Mouse (Mus musculus): Measurements from ENCODE around the gene Bmpr1a. TPM values are rescaled to one million over a fixed set of nuclear protein-coding genes. Genes with fewer than 3 reads are reported as not detected.
"Not testable (repeated sequence)": the region's sequence is repeated elsewhere in the genome, so short reads cannot be mapped to it uniquely, and the experiment has no call there.

Bmpr1a gene
- polyA plus RNA-seq, 1 experiment: 3.3 TPM

DNA sequence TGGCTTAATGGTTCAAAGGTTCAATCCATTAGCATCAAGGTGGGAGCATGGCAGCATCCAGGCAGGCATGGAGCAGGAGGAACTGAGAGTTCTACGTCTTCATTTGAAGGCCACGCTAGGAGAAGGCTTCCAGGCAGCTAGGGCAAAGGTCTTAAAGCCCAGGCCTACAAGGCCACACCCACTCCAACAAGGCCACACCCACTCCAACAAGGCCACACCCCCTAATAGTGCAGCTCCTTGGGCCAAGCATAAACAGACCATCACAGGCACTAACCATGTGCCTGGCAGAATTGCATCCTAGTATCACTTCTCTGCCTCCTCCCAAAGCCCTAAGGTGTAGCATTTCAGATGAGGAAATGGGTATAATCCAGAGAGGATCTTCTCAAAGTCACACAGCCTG is 131.4 kb downstream of the Bmpr1a start:
- Histone ChIP-seq H3K27ac (ENCODE audit: insufficient read depth, low read depth, low read length) (no peak overlapping the region), H3K4me1 (ENCODE audit: control insufficient read depth, insufficient read depth, insufficient read length, low read length) (no peaks in the 10 kb centered on the region), H3K36me3 (ENCODE audit: control insufficient read depth, insufficient read depth, low read length) (no peaks in the 10 kb centered on the region), H3K27me3 (ENCODE audit: control insufficient read depth, insufficient read depth, low read length) (no peaks in the 10 kb centered on the region), H3K4me3 (ENCODE audit: low read depth, low read length) (no peak overlapping the region)
- 30% methylated on average over 2 of the region's 2 CpGs for WGBS
- TF ChIP-seq POLR2A (IDR thresholded peaks at IDR 0.05; ENCODE audit: low read depth, low read length) (no peak), CTCF (IDR thresholded peaks at IDR 0.05; ENCODE audit: extremely low read depth, insufficient read length, insufficient replicate concordance, low read depth, low read length) (no peak)

GRCm38 (mm10) chr14:34370921-34371320 is 132.2 kb downstream of the Bmpr1a start:
- no peaks in the 10 kb centered on the region for H3K36me3 ChIP-seq (ENCODE audit: control insufficient read depth, insufficient read depth, low read length)
- H3K27me3 ChIP-seq (ENCODE audit: control insufficient read depth, insufficient read depth, low read length): no peaks in the 10 kb centered on the region
- 96% methylated on average over 3 of the region's 3 CpGs for WGBS
- no peaks in the 10 kb centered on the region for H3K4me1 ChIP-seq (ENCODE audit: control insufficient read depth, insufficient read depth, insufficient read length, low read length)
- H3K4me3 ChIP-seq (ENCODE audit: low read depth, low read length): no peak overlapping the region
- no peak overlapping the region for H3K27ac ChIP-seq (ENCODE audit: insufficient read depth, low read depth, low read length)
- TF ChIP-seq POLR2A (IDR thresholded peaks at IDR 0.05; ENCODE audit: low read depth, low read length) (no peak), CTCF (IDR thresholded peaks at IDR 0.05; ENCODE audit: extremely low read depth, insufficient read length, insufficient replicate concordance, low read depth, low read length) (no peak)

GRCm38 (mm10) chr14:34370203-34370602 is 132.9 kb downstream of the Bmpr1a start:
- Histone ChIP-seq H3K27me3 (ENCODE audit: control insufficient read depth, insufficient read depth, low read length) (no peaks in the 10 kb centered on the region), H3K36me3 (ENCODE audit: control insufficient read depth, insufficient read depth, low read length) (no peaks in the 10 kb centered on the region), H3K4me3 (ENCODE audit: low read depth, low read length) (no peak overlapping the region), H3K4me1 (ENCODE audit: control insufficient read depth, insufficient read depth, insufficient read length, low read length) (no peaks in the 10 kb centered on the region), H3K27ac (ENCODE audit: insufficient read depth, low read depth, low read length) (no peak overlapping the region)
- WGBS: 76% methylated on average over 3 of the region's 3 CpGs
- TF ChIP-seq CTCF (IDR thresholded peaks at IDR 0.05; ENCODE audit: extremely low read depth, insufficient read length, insufficient replicate concordance, low read depth, low read length): peak; percentile 25; the same call in 1 of the 2 replicates
- no peak for TF ChIP-seq POLR2A (IDR thresholded peaks at IDR 0.05; ENCODE audit: low read depth, low read length)

DNA sequence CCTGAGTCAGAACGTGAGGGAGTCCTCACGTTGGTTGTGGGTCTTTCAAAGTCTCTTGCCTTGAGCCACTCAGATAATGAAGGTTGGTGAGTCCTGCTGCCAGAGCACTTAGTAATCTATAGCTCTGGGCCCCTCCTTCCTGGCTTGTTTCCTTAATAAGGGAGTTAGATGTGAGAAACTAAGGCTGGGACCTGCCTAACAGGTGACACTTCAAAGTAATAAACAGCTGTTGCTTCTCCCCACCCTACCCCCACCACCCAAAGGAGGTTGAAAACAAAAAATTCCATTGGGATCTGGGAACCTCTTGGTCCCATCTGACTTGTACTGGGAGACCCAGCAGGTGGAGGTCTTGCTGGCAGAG is 138.0 kb downstream of the Bmpr1a start:
- Histone ChIP-seq H3K27ac (ENCODE audit: insufficient read depth, low read depth, low read length) (no peak overlapping the region), H3K36me3 (ENCODE audit: control insufficient read depth, insufficient read depth, low read length) (no peaks in the 10 kb centered on the region), H3K4me3 (ENCODE audit: low read depth, low read length) (no peak overlapping the region), H3K4me1 (ENCODE audit: control insufficient read depth, insufficient read depth, insufficient read length, low read length) (peaks cover 16% of the 10 kb centered on the region; the same call in 1 of the 2 replicates), H3K27me3 (ENCODE audit: control insufficient read depth, insufficient read depth, low read length) (no peaks in the 10 kb centered on the region)
- WGBS: 95% methylated on average over 2 of the region's 2 CpGs
- no peak for TF ChIP-seq CTCF (IDR thresholded peaks at IDR 0.05; ENCODE audit: extremely low read depth, insufficient read length, insufficient replicate concordance, low read depth, low read length)
- TF ChIP-seq POLR2A (IDR thresholded peaks at IDR 0.05; ENCODE audit: low read depth, low read length): no peak

DNA sequence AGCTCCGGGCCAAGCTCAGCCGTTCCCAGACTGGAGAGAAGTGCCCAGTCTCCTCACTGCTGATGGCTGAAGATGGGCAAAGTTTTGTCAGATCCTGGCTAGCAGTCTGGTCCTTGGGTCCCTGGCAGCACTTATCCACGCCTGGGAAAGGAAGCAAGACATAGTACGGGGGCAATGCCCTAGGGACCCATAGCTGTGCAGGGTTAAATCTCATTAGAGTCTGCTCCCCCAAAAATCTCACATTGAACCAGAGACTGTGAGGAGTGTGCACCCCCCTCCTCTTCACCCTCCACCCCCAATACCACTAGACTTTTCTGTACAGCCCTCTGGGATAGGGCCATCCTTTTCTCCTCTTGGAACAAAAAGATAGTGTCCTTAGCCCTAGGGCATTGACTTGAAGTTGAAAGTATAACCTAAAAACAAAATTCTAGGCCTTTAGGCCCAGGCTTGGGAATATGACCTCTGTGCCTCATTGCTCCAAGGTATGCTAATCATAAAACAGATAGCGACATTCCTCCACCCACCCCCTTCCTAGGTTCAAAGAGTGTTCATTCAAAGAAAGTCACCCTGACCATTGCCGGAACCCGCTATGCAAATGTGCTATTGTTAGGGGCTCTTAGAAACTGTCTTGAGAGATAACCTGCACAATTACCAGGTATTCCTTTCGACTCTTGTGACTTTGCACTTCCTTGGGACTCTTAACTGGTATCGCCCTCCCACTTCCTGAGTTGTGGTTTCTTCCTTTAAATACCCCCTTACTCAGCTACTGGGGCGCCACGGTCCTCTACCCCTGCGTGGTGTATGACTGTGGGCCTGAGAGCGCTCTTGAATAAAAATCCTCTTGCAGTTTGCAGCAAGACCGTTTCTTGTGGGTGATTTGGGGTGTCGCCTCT is 138.6 kb downstream of the Bmpr1a start:
- WGBS: 92% methylated on average over 15 of the region's 15 CpGs
- Histone ChIP-seq H3K4me3 (ENCODE audit: low read depth, low read length) (peak overlapping the region; percentile 62), H3K4me1 (ENCODE audit: control insufficient read depth, insufficient read depth, insufficient read length, low read length) (peaks cover 16% of the 10 kb centered on the region; the same call in 1 of the 2 replicates), H3K27ac (ENCODE audit: insufficient read depth, low read depth, low read length) (peak overlapping the region; percentile 92)
- H3K27me3 ChIP-seq (ENCODE audit: control insufficient read depth, insufficient read depth, low read length); H3K36me3 ChIP-seq (ENCODE audit: control insufficient read depth, insufficient read depth, low read length): not testable (repeated sequence)

DNA sequence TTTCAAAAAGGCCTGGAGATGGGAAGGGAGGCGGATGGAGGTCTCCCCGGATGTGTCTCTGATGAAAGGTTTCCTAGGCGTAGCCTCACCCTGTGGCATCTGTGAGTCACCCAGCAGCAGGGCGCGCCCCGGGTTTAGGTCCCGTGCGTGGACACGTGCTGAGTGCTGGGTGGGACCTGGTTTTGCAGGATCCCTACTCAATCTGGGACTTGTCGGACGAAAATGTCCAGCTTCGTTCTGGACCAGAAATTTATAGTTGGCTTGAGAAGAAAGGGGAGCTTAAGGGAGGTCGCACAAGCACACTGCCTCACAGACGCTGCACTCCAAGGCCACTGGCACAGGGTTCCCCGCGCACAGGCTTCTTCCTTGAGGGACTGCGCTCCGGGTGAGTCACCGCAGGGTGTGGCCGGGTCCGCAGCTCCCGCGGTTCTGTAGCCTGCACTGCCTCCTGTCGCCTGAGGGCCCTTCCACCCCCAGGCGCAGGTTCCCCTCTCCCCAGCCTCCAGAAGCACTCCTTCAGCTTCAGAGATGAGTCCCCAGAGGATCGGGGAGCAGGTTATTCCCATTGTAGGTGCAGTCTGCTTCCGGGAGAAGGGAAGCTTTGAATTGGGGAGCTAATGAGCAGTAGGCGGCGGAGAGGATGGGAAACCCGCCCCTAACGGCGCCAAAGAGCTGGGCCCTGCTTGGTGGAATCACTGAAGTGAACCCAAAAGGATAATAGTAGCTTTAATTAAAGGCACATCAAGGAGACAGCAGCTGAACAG is 139.5 kb downstream of the Bmpr1a start:
- Histone ChIP-seq H3K4me1 (ENCODE audit: control insufficient read depth, insufficient read depth, insufficient read length, low read length) (peaks cover 16% of the 10 kb centered on the region; the same call in 1 of the 2 replicates), H3K27me3 (ENCODE audit: control insufficient read depth, insufficient read depth, low read length) (no peaks in the 10 kb centered on the region), H3K4me3 (ENCODE audit: low read depth, low read length) (peak overlapping the region; percentile 62), H3K36me3 (ENCODE audit: control insufficient read depth, insufficient read depth, low read length) (no peaks in the 10 kb centered on the region), H3K27ac (ENCODE audit: insufficient read depth, low read depth, low read length) (peak overlapping the region; percentile 92)
- 7% methylated on average over 32 of the region's 32 CpGs for WGBS
- TF ChIP-seq CTCF (IDR thresholded peaks at IDR 0.05; ENCODE audit: extremely low read depth, insufficient read length, insufficient replicate concordance, low read depth, low read length) (peak; percentile 71), POLR2A (IDR thresholded peaks at IDR 0.05; ENCODE audit: low read depth, low read length) (peak; percentile 50; the same call in 1 of the 2 replicates)

All from small intestine, adult 2 months (tissue).